Mouse (Mus musculus): Measurements from ENCODE around the gene Gm12253.

GRCm38 (mm10) chr11:58399985-58400645, 32.2 kb upstream of the Gm12253 start:
- TF ChIP-seq CTCF (IDR thresholded peaks at IDR 0.05; ENCODE audit: low read depth, low read length) = no peak
- TF ChIP-seq POLR2A (IDR thresholded peaks at IDR 0.05; ENCODE audit: extremely low read depth, insufficient read depth, low read length) = no peak

Data from liver, adult 2 months (tissue).